Mouse (Mus musculus) cortical plate, adult 2 months (tissue): ENCODE results near the gene Acadm. TPM values are rescaled to one million over a fixed set of nuclear protein-coding genes. Genes with fewer than 3 reads are reported as not detected.

Source experiments
- H3K27ac ChIP-seq: fragments of 200-500 bp; 2 replicates; pipeline ENCODE4 v1.5.1; 2012; ENCODE audit warnings: low read length, control low read depth, inconsistent platforms; ENCODE audit not compliant: insufficient read depth
- H3K4me1 ChIP-seq: fragments of 200-500 bp; 2 replicates; pipeline ENCODE4 v1.6.1; 2011; ENCODE audit warnings: low read length; ENCODE audit not compliant: control insufficient read depth, insufficient read depth
- H3K4me3 ChIP-seq: fragments of 200-500 bp; 2 replicates; pipeline ENCODE4 v1.5.1; 2011; ENCODE audit warnings: mild to moderate bottlenecking, low read length, control low read depth; ENCODE audit not compliant: insufficient read depth
- CTCF ChIP-seq: fragments of 200-500 bp; IDR thresholded peaks from 2 replicates; pipeline ENCODE4 v1.5.1; 2011; ENCODE audit warnings: mild to moderate bottlenecking, control low read depth, low read length; ENCODE audit not compliant: insufficient read depth; ENCODE audit errors: extremely low read depth
- POLR2A ChIP-seq: fragments of 200-500 bp; IDR thresholded peaks from 2 replicates; pipeline ENCODE4 v1.6.1; 2011; ENCODE audit warnings: mild to moderate bottlenecking, low read length, control low read depth; ENCODE audit not compliant: insufficient read depth; ENCODE audit errors: extremely low read depth
- polyA plus RNA-seq: library from polyadenylated mRNA; depleted of rRNA; stranded (reverse); fragments of >200 nt; gene quantifications from 2 replicates; pipeline ENCODE4 v1.2.3, GENCODE M21; 2012

Gene Acadm
- polyA plus RNA-seq, 1 experiment: 54.4 TPM

DNA sequence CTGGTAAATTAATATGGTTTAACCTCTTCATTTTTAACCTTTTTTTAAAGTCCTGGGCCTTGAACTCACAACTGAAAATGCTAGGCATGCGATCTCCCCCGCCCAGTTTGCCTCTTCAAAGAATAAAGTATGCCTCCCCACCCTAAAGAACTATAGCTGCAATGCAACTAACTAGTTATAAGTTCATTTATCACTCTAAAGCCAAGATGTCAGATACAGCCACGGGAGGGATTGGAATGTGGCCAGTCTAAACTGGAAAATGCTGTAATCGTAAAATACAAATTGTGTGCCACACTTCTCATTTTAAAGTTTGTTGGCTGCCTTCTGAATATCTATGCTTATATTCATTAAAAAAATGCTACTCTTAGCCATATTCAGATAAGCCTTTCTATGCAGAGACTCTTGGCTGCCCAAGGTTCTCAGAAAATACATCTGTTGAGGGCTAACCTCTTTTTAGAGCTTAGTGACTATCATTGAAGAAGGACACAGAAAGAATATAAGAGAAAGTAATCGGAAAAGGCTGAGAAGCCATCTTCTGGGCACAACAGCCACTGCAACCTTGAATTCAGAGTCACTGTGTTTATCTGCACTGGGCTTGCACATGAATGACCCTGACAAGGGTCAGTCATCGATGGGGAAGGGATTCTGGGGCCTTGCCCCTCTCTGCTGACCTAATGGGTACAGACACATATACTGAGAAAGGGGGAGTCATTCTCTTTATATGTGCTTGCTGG, 30.8 kb downstream of the Acadm start:
- peaks cover 10% of the 10 kb centered on the region for H3K4me1 ChIP-seq
- peak overlapping the region; percentile 51; the same call in 1 of the 2 replicates for H3K4me3 ChIP-seq
- no peak overlapping the region for H3K27ac ChIP-seq
- TF ChIP-seq POLR2A (no peak), CTCF (no peak)

DNA sequence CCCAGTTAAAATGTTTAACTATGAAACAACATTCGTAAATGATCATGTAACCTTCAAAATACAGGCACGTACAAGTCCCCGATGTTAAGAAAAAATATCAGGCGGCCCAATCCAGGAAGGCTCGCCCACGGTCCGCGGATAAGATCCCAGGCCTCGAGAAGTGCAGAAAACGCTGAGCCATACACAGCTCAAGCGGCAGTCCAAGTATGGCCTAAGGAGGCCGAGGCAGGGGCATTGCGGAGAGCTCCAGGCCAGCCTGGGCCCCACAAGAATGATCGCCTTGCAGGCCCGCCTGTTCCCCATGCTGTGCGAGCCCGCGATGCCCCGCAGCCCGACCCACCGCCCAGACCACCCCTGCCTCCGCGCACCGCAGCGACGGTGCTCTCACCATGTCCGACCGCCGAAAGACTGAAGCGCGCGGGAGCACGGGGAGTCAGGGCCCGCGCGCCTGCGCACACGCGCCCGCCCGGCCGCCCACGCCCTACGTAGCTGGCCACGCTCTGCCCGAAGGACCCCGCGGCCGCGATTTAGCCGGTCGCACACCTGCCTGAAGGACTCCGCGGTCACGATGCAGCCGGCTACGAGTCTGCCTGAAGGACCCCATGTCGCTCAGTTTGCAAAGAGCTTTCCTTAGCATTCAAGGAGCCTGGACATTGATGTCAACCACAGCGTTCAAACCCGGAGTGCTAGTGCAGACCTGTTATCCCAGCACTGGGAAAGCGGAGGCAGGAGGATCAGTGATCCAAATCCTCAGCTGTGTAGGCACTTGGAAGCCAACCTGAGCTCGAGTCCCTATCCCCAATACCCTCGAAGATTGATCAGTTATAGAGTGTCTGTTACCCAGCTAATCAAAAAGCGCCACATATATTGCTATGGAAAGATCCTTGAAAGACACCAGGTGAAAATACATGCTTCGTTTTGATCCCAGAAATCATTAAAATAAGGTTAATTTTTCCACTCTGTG, 31.6 kb downstream of the Acadm start, which contains the start of gene Rabggtb:
Rabggtb (minus strand) TSS at position 464 of the 964 bp plus-strand sequence.
- TF ChIP-seq CTCF (no peak), POLR2A (peak; percentile 96)
- peak within 1 kb of the TSS; percentile 92 for H3K27ac ChIP-seq
- peaks cover 10% of the 10 kb centered on the region for H3K4me1 ChIP-seq

DNA sequence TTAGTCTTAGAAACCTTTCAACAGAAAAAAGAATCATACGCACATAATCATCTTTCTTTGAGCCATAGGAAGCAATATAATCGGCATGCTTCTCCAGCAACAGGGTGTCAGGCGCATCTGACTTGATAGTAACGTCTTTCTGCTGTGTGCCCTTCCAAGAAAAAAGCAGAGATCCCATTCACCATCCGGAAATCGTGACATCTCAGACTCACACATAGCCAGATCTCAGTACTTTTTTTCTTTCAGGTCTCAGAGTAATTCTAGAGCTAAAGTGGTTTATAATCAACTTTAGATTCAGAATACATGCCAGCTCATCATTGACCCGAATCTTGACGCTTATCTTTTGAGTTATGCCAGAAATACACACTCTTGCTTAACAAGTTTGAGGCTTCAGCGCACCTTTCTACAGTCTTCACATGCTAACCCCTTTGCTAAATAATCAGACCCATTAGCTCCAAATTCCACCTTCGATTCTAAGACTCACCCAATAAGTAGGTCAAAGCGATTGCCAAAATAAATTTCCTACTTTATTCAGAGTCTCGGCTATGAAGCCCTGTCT, 32.5 kb downstream of the Acadm start:
- Histone ChIP-seq H3K4me1 (peaks cover 10% of the 10 kb centered on the region), H3K27ac (no peak overlapping the region), H3K4me3 (peak overlapping the region; percentile 51)
- TF ChIP-seq POLR2A (no peak), CTCF (no peak)

More for the DNA sequence above, 31.6 kb downstream of the Acadm start, which contains the start of gene Rabggtb:
- peak within 1 kb of the TSS; percentile 51 for H3K4me3 ChIP-seq

DNA sequence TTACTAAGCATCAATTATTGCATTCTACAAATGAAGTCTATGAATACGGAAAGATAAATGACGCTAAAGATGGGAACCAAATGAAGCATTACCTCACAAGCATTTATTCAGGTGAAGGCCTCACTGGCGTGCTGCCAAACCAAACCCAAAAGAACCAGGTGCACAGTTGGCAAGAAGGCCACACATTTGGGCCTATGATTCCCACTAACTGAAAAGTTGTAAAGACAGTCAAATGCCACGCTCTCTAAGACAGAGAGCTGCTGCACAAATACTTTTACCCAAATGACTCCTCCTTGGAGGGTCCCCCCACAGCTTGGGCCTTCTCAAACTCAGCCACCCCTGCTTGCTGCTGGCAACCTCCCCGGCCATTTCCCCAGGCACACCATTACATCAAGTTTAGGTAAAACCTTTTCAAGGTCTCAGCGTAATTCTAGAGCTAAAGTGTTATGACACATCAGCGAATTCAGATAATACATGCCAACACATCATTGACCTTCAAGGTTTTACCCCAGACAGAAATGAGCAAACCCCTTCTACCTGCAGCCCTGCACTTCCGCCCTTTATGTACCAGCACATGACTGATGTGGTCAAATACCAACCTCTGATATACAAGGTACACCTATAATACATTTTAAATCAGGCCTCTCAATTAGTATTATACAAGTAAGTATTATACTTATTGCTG, 33.1 kb downstream of the Acadm start:
- peaks cover 10% of the 10 kb centered on the region for H3K4me1 ChIP-seq
- TF ChIP-seq CTCF: no peak
- TF ChIP-seq POLR2A: no peak
- H3K27ac ChIP-seq: no peak overlapping the region
- H3K4me3 ChIP-seq: peak overlapping the region; percentile 51

DNA sequence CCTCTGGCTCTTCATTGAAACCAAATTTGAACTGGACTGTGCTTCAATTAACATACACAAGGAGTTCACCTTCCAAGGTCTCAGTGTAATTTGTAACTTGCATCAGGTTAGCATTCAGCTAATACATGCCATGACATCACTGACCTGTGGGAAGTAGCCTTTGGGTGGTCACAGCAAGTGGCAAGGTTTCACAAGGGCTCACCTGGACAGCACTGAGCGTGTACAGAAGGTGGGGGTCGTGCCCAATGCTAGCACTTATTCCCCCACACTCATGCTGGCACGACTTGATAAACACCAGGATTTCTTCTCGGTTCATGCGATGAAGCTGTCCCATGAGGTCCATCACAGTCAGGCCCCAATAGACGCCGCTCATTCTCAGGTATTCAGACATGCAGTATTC, 33.9 kb downstream of the Acadm start:
- H3K27ac ChIP-seq: no peak overlapping the region
- TF ChIP-seq POLR2A (no peak), CTCF (no peak)
- peaks cover 10% of the 10 kb centered on the region for H3K4me1 ChIP-seq
- H3K4me3 ChIP-seq: peak overlapping the region; percentile 51; the same call in 1 of the 2 replicates

DNA sequence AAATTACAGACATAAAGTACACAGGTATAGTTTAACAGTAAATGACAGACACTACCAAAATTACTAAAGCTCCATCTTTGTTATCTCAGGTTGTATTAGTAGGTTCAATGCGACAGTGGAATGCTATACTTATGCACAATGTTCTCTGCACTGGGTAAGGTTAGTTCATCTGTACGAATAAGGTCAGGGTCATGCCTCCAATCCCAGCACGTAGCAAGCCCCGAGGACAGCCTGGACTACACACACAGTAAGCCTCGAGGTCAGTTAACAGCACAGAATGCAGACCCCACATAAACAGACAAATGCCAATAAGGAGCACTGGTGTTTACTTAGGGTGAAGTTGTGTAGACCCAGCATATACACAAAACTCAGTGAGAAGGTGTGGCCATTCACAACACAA, 35.5 kb downstream of the Acadm start:
- TF ChIP-seq CTCF (no peak), POLR2A (no peak)
- H3K27ac ChIP-seq: no peak overlapping the region
- peaks cover 10% of the 10 kb centered on the region for H3K4me1 ChIP-seq
- no peak overlapping the region for H3K4me3 ChIP-seq

DNA sequence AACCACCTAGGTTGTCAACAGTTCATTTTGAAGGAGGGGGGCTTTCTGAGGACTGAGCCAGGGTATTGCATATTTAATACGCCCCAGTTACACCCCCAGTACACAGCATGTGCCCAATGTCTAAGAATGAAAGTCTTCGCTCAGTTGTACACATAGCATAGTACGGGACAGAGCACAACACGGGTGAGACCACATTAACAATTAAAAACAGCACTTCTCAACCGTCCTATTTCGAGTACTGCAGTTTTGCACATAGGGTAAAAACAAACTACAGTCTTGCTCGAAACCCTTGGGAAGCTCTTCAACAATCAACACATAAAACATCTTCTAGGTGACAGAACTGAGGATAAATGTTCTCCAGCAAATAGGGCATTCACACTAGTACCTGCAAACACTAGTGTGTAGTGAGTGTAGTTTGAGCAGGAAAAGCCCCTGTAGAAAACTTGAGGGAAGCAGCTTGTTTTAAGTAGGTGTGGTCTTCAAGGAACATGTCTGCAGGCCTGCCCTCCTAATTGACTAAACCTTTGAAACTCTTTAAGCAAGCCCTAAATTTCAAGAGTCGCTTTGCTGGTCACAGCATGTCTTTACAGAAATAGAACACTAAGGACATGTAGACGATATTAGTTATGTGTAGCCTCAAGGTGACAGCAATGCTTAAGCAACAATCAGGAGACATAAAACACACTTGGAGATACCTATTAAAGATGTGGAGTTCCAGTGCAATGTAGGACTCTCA, 38.1 kb downstream of the Acadm start, which contains the start of gene Msh4:
Msh4 (minus strand) TSS at position 3 of the 736 bp plus-strand sequence.
- no peak for TF ChIP-seq POLR2A
- TF ChIP-seq CTCF: no peak
- Histone ChIP-seq H3K27ac (no peak within 1 kb of the TSS), H3K4me1 (peaks cover 7% of the 10 kb centered on the region), H3K4me3 (no peak within 1 kb of the TSS)

DNA sequence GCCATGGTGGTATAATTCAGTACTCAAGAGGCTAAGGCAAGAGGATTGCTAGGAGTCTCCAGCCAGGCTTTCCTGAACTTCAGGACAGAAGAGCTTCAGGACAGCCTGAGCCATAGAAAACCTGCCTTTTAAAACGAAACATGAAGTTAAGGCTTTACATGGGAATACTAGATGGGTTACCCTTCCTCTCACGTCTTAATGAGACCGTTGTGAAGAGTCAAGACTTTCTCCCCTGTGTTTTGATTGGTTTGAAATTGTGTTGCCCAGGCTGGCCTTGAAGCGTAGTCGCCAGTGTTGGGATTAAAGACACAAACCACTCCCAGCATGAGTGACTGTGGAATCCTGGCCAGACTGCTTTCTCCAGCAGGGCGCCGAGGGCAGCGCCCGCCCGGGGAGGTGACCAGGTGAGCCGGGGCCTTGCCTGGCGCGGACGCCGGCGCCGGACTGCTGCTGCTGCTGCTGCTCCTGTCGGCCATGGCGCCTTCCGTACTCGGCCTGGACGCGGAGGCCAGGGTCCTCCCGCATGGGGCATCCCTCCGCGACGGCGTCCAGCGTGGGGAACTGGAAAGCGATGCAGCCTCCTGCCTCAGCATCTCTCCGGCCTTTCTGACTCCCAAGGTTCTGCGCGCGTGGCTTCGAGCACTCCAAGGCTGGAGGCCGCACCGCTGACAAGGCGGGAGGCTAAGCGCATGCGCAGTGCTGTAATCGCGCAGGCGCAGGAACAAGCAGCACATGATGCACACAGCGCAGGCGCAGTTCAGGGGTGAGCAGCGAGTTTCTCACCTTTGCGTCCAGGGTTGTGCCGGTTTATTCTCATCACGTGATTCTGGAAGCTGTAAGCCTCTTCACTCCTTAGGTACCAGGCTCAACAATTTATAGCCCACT, 38.9 kb downstream of the Acadm start:
- H3K4me3 ChIP-seq: no peak overlapping the region
- peaks cover 3% of the 10 kb centered on the region for H3K4me1 ChIP-seq
- TF ChIP-seq POLR2A (no peak), CTCF (no peak)
- H3K27ac ChIP-seq: no peak overlapping the region
